Mouse (Mus musculus): ENCODE results near the gene Gm20388.

The Gm20388 gene

GRCm38 (mm10) chr8:121354844-121355243, 1444.2 kb downstream of the Gm20388 start:
- DNase-seq (ENCODE audit: low spot score in 2 of 2): no peak

- no peak for DNase-seq (ENCODE audit: low spot score in 2 of 2)
Measured at GRCm38 (mm10) chr8:121357451-121357850, 1446.8 kb downstream of the Gm20388 start.

- no peak for DNase-seq (ENCODE audit: low spot score in 2 of 2)
Measured at GRCm38 (mm10) chr8:121358609-121359008, 1448.0 kb downstream of the Gm20388 start.

GRCm38 (mm10) chr8:121359131-121359981, 1448.7 kb downstream of the Gm20388 start:
- DNase-seq (ENCODE audit: low spot score in 2 of 2): no peak

GRCm38 (mm10) chr8:121360001-121360400, 1449.4 kb downstream of the Gm20388 start:
- DNase-seq (ENCODE audit: low spot score in 2 of 2): no peak

GRCm38 (mm10) chr8:121361166-121361565, 1450.5 kb downstream of the Gm20388 start:
- DNase-seq (ENCODE audit: low spot score in 2 of 2): no peak

GRCm38 (mm10) chr8:121364646-121365045, 1454.0 kb downstream of the Gm20388 start:
- DNase-seq (ENCODE audit: low spot score in 2 of 2): no peak

- DNase-seq (ENCODE audit: low spot score in 2 of 2): no peak
Measured at GRCm38 (mm10) chr8:121365150-121365549, 1454.5 kb downstream of the Gm20388 start.

GRCm38 (mm10) chr8:121366655-121367054, 1456.0 kb downstream of the Gm20388 start:
- DNase-seq (ENCODE audit: low spot score in 2 of 2): no peak

- no peak for DNase-seq (ENCODE audit: low spot score in 2 of 2)
Measured at GRCm38 (mm10) chr8:121368799-121369198, 1458.2 kb downstream of the Gm20388 start.

- DNase-seq (ENCODE audit: low spot score in 2 of 2): peak in 1 of 2 experiments; percentile 25
Measured at GRCm38 (mm10) chr8:121369378-121369777, 1458.7 kb downstream of the Gm20388 start.

- DNase-seq (ENCODE audit: low spot score in 2 of 2): no peak
Measured at GRCm38 (mm10) chr8:121371287-121371686, 1460.6 kb downstream of the Gm20388 start.

- peak; percentile 79 to 83 for DNase-seq (ENCODE audit: low spot score in 2 of 2)
Measured at GRCm38 (mm10) chr8:121371911-121372638, 1461.4 kb downstream of the Gm20388 start.

GRCm38 (mm10) chr8:121372639-121372986, 1462.0 kb downstream of the Gm20388 start:
- DNase-seq (ENCODE audit: low spot score in 2 of 2): no peak

GRCm38 (mm10) chr8:121374284-121374683, 1463.6 kb downstream of the Gm20388 start:
- DNase-seq (ENCODE audit: low spot score in 2 of 2): no peak

- no peak for DNase-seq (ENCODE audit: low spot score in 2 of 2)
Measured at GRCm38 (mm10) chr8:121374777-121375176, 1464.1 kb downstream of the Gm20388 start.

- DNase-seq (ENCODE audit: low spot score in 2 of 2): no peak
Measured at GRCm38 (mm10) chr8:121376116-121376950, 1465.7 kb downstream of the Gm20388 start.

GRCm38 (mm10) chr8:121377680-121378079, 1467.0 kb downstream of the Gm20388 start:
- no peak for DNase-seq (ENCODE audit: low spot score in 2 of 2)

GRCm38 (mm10) chr8:121379387-121379786, 1468.7 kb downstream of the Gm20388 start:
- DNase-seq (ENCODE audit: low spot score in 2 of 2): no peak

- DNase-seq (ENCODE audit: low spot score in 2 of 2): no peak
Measured at GRCm38 (mm10) chr8:121382583-121383241, 1472.1 kb downstream of the Gm20388 start.

- DNase-seq (ENCODE audit: low spot score in 2 of 2): no peak
Measured at GRCm38 (mm10) chr8:121385540-121385939, 1474.9 kb downstream of the Gm20388 start.

Data from right cerebral cortex, postnatal 36 days (tissue).